Mouse (Mus musculus): ENCODE measurements around the gene Card9. TPM values are rescaled to one million over a fixed set of nuclear protein-coding genes. Genes with fewer than 3 reads are reported as not detected.

The Card9 gene
- 2.4 TPM for polyA plus RNA-seq (2017; shearing (Covaris generic))

GRCm38 (mm10) chr2:26360772-26361171, at the start of gene Card9:
Card9 (minus strand) TSS chr2:26360918.

GRCm38 (mm10) chr2:26408515-26409356, 48.0 kb upstream of the Card9 start, which contains the start of gene Inpp5e:
Inpp5e (minus strand) TSS chr2:26409203.

DNA sequence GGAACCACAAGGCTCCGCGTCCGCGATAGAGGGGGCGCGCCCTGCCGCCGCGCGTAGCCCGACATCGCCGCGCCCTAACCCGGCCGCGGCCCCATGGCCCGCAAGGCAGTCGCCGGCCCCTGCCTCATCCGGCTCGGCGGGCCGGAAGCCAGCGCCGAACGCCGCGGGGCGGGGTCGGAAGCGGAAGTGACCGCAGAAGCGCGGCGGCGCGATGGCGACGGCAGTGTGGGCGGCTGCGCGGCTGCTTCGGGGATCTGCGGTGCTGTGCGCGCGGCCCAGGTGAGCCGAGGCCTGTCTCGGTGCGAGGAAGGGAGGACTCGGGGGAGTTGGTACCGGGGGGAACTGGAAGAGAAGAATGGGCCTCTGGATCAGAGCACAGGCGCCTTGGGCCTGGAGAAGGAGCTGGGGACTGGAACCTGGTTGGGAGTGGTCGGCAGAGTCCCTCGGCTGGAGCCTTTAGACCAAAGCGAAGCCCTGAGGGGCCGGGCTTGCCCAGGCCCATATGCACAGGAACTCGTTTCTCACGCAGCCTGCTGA, 28.5 kb upstream of the Card9 start, which contains the start of the genes Entr1 and Pmpca:
Entr1 (minus strand) TSS at position 163 of the 537 bp plus-strand sequence.
Pmpca (plus strand) TSS at position 186 of the 537 bp plus-strand sequence.

GRCm38 (mm10) chr2:26380131-26380771, 19.5 kb upstream of the Card9 start, which contains the start of gene Snapc4:
Snapc4 (minus strand) TSS chr2:26380653.

DNA sequence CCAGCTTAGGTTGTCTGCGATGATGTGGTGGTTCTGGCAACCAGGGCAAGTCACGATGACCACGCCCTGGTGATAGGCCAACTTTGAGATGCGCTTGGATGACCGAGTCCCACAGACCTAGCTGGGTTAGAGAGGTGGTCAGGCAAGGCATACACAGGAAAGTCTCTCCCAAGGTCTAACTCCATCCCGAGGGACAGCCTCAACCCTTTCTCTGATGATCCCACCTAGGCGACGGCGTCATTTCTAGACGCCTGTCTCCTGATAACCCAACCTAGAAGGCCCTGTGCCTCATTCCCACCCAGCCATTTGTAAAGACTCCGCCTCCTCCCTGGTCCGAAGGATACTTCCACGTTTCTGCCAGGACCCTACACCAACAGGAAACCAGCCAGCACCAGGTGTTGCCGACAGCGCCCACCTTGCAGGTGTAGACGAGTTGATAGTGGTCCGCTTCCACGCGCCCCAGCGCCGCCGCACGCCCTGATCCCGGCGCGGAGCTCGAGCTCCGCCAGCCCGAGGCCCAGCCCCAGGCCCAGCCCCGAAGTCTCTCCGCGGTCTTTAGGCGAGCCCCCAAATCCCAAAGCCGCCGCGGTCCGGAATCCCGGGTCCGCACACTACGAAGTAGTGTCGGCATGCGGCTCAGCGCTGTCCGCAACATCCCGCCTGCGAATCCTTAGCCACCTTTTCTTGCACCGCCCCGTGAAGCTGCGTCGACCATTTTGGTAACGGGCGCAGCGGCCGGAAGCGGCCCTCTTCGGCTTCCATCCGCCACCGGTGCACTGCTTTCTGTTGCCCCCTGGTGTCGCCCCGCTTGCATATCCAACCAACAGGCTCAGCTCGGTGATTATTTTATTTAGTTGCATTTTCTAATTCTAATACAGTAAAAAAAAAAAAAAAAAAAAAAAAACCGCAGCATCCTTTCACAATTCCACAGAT, 9.1 kb downstream of the Card9 start, which contains the start of gene Dnlz:
Dnlz (minus strand) TSS at position 753 of the 933 bp plus-strand sequence.

GRCm38 (mm10) chr2:26315072-26315924, 45.4 kb downstream of the Card9 start, which contains the start of gene Gpsm1:
Gpsm1 (plus strand) TSS chr2:26315515.

Other genes with a start within 250 kb of the Card9 start
- 1.8 TPM for gene Nacc2, start 237.7 kb downstream of the Card9 start, polyA plus RNA-seq (2017; shearing (Covaris generic))
- gene Lhx3, start 152.6 kb downstream of the Card9 start, polyA plus RNA-seq (2017; shearing (Covaris generic)), result not detected
- gene Qsox2, start 123.4 kb downstream of the Card9 start, polyA plus RNA-seq (2017; shearing (Covaris generic)), result 1.6 TPM
- not detected for gene Ccdc187, start 66.4 kb downstream of the Card9 start, polyA plus RNA-seq (2017; shearing (Covaris generic))
- gene Gpsm1, start 45.4 kb downstream of the Card9 start, polyA plus RNA-seq (2017; shearing (Covaris generic)), result 5.7 TPM
- 10.2 TPM for gene Dnlz, start 8.8 kb downstream of the Card9 start, polyA plus RNA-seq (2017; shearing (Covaris generic))
- 65.3 TPM for gene Snapc4, start 19.7 kb upstream of the Card9 start, polyA plus RNA-seq (2017; shearing (Covaris generic))
- 29.4 TPM for gene Entr1, start 28.4 kb upstream of the Card9 start, polyA plus RNA-seq (2017; shearing (Covaris generic))
- 80.0 TPM for gene Pmpca, start 28.4 kb upstream of the Card9 start, polyA plus RNA-seq (2017; shearing (Covaris generic))
- 16.7 TPM for gene Inpp5e, start 48.3 kb upstream of the Card9 start, polyA plus RNA-seq (2017; shearing (Covaris generic))
- gene Sec16a, start 84.3 kb upstream of the Card9 start, polyA plus RNA-seq (2017; shearing (Covaris generic)), result 68.9 TPM
- 13.1 TPM for gene Notch1, start 155.7 kb upstream of the Card9 start, polyA plus RNA-seq (2017; shearing (Covaris generic))
- gene Egfl7, start 219.1 kb upstream of the Card9 start, polyA plus RNA-seq (2017; shearing (Covaris generic)), result not detected
- gene Gm20532, start 225.7 kb upstream of the Card9 start, polyA plus RNA-seq (2017; shearing (Covaris generic)), result not detected
- gene Agpat2, start 243.5 kb upstream of the Card9 start, polyA plus RNA-seq (2017; shearing (Covaris generic)), result 5.9 TPM

Measured in CD4-positive, CD25-positive, alpha-beta regulatory T cell, adult 9 weeks (primary cell).